Mouse (Mus musculus): ENCODE data around the gene Rapgef4.

- TF ChIP-seq CTCF (IDR thresholded peaks at IDR 0.05; ENCODE audit: borderline replicate concordance, insufficient read depth, low read depth, low read length) (no peak), POLR2A (IDR thresholded peaks at IDR 0.05; ENCODE audit: borderline replicate concordance, insufficient read depth, low read length) (no peak)
These were observed 240.2 kb downstream of the Rapgef4 start for GRCm38 (mm10) chr2:72221283-72221682.
